Mouse (Mus musculus): ENCODE data around the gene Kpna3. TPM values are rescaled to one million over a fixed set of nuclear protein-coding genes. Genes with fewer than 3 reads are reported as not detected.

The Kpna3 gene
- polyA plus RNA-seq, 1 experiment from 2014 or later = 31.5 TPM

GRCm38 (mm10) chr14:61320765-61321164, 118.9 kb downstream of the Kpna3 start:
- Histone ChIP-seq H3K4me1 (ENCODE audit: control insufficient read depth in 2 of 2, insufficient read depth in 2 of 2, low read length in 2 of 2) (no peaks in the 10 kb centered on the region), H3K9ac (ENCODE audit: low read length) (no peak overlapping the region), H3K4me2 (ENCODE audit: low read length) (no peak overlapping the region), H3K27me3 (ENCODE audit: control insufficient read depth, insufficient read depth, low read length) (no peaks in the 10 kb centered on the region), H3K9me3 (ENCODE audit: control insufficient read depth, low read length) (peaks cover 6% of the 10 kb centered on the region), H3K27ac (replicated peaks in 1 of 2; ENCODE audit: control insufficient read depth in 1 of 2, insufficient read depth in 1 of 2, low read depth in 2 of 2, low read length in 2 of 2) (no peak overlapping the region), H3K36me3 (ENCODE audit: control insufficient read depth, insufficient read depth, low read length) (no peaks in the 10 kb centered on the region), H3K4me3 (ENCODE audit: control insufficient read depth in 1 of 2, insufficient read depth in 1 of 2, low read depth in 1 of 2, low read length in 2 of 2) (no peak overlapping the region)
- 72% methylated on average over 1 of the region's 1 CpGs for WGBS
- no peak for ATAC-seq (ENCODE audit: insufficient number of reproducible peaks, insufficient read depth, low FRiP score, low read depth)

GRCm38 (mm10) chr14:61316861-61317260, 122.8 kb downstream of the Kpna3 start:
- H3K9ac ChIP-seq (ENCODE audit: low read length) = no peak overlapping the region
- WGBS = 30% methylated on average over 4 of the region's 4 CpGs
- H3K9me3 ChIP-seq (ENCODE audit: control insufficient read depth, low read length) = no peaks in the 10 kb centered on the region
- no peaks in the 10 kb centered on the region for H3K4me1 ChIP-seq (ENCODE audit: control insufficient read depth in 2 of 2, insufficient read depth in 2 of 2, low read length in 2 of 2)
- H3K27me3 ChIP-seq (ENCODE audit: control insufficient read depth, insufficient read depth, low read length) = no peaks in the 10 kb centered on the region
- no peak overlapping the region for H3K4me2 ChIP-seq (ENCODE audit: low read length)
- no peak; the same call in 1 of the 2 replicates for ATAC-seq (ENCODE audit: insufficient number of reproducible peaks, insufficient read depth, low FRiP score, low read depth)
- no peaks in the 10 kb centered on the region for H3K36me3 ChIP-seq (ENCODE audit: control insufficient read depth, insufficient read depth, low read length)
- H3K4me3 ChIP-seq (ENCODE audit: control insufficient read depth in 1 of 2, insufficient read depth in 1 of 2, low read depth in 1 of 2, low read length in 2 of 2) = no peak overlapping the region
- no peak overlapping the region for H3K27ac ChIP-seq (replicated peaks in 1 of 2; ENCODE audit: control insufficient read depth in 1 of 2, insufficient read depth in 1 of 2, low read depth in 2 of 2, low read length in 2 of 2)

Other genes starting within 250 kb of the Kpna3 start
- 41.0 and 44.1 TPM in 2 replicates for gene Sgcg, start 181.4 kb downstream of the Kpna3 start, polyA plus RNA-seq (2014; fragmentation: Nextera tagmentation; extraction: Ambion mirVana)
- gene Arl11, start 130.1 kb downstream of the Kpna3 start, polyA plus RNA-seq (2014; fragmentation: Nextera tagmentation; extraction: Ambion mirVana) = 0.88 and 1.3 TPM in 2 replicates
- gene Ebpl, start 79.4 kb downstream of the Kpna3 start, polyA plus RNA-seq (2014; fragmentation: Nextera tagmentation; extraction: Ambion mirVana) = 4.3 and 6.3 TPM in 2 replicates
- gene Spryd7, start 117.0 kb upstream of the Kpna3 start, polyA plus RNA-seq (2014; fragmentation: Nextera tagmentation; extraction: Ambion mirVana) = 26.8 and 27.4 TPM in 2 replicates
- gene Trim13, start 158.4 kb upstream of the Kpna3 start, polyA plus RNA-seq (2014; fragmentation: Nextera tagmentation; extraction: Ambion mirVana) = 12.6 and 16.3 TPM in 2 replicates
- 0.51 and 0.74 TPM in 2 replicates for gene Kcnrg, start 167.6 kb upstream of the Kpna3 start, polyA plus RNA-seq (2014; fragmentation: Nextera tagmentation; extraction: Ambion mirVana)